Mouse (Mus musculus) frontal cortex, postnatal 36 days (tissue): Measurements from ENCODE around the gene Cldn24.

Experiments
- DNase-seq, 2 experiments: peaks; one replicate each; pipeline ENCODE4 v3.0.0; 2022; ENCODE audit warnings: low spot score in 2 of 2

The Cldn24 gene

GRCm38 (mm10) chr8:47826911-47827310 is 5.0 kb downstream of the Cldn24 start:
- no peak for DNase-seq

GRCm38 (mm10) chr8:47832616-47833015 is 10.7 kb downstream of the Cldn24 start:
- DNase-seq = no peak

GRCm38 (mm10) chr8:47833944-47834343 is 12.0 kb downstream of the Cldn24 start:
- no peak for DNase-seq

GRCm38 (mm10) chr8:47843063-47843462 is 21.1 kb downstream of the Cldn24 start:
- DNase-seq = no peak

- DNase-seq = no peak
Observed at GRCm38 (mm10) chr8:47843651-47844050, 21.7 kb downstream of the Cldn24 start.

- no peak for DNase-seq
Observed at GRCm38 (mm10) chr8:47845956-47846355, 24.0 kb downstream of the Cldn24 start.

GRCm38 (mm10) chr8:47847161-47847560 is 25.2 kb downstream of the Cldn24 start:
- DNase-seq = no peak

- no peak for DNase-seq
Observed at GRCm38 (mm10) chr8:47847931-47848330, 26.0 kb downstream of the Cldn24 start.

GRCm38 (mm10) chr8:47849842-47850241 is 27.9 kb downstream of the Cldn24 start:
- DNase-seq = no peak

GRCm38 (mm10) chr8:47851824-47852502 is 30.0 kb downstream of the Cldn24 start:
- DNase-seq = peak; percentile 20 to 23

GRCm38 (mm10) chr8:47852737-47853136 is 30.8 kb downstream of the Cldn24 start:
- DNase-seq = no peak

- DNase-seq = no peak
Observed at GRCm38 (mm10) chr8:47853356-47853755, 31.4 kb downstream of the Cldn24 start.

GRCm38 (mm10) chr8:47859259-47859658 is 37.3 kb downstream of the Cldn24 start:
- DNase-seq = peak; percentile 39 to 68

- DNase-seq = no peak
Observed at GRCm38 (mm10) chr8:47866568-47866967, 44.6 kb downstream of the Cldn24 start.

GRCm38 (mm10) chr8:47867067-47867466 is 45.1 kb downstream of the Cldn24 start:
- peak; percentile 89 to 90 for DNase-seq
